Mouse (Mus musculus) CH12.LX (cell line): ENCODE results near the gene Olfr222.

Source experiments
- CHD2 ChIP-seq: IDR thresholded peaks from 2 replicates; pipeline ENCODE4 v1.6.1; 2011; ENCODE audit warnings: low read length, improper control_type of control experiment
- CTCF ChIP-seq, 2 experiments: IDR thresholded peaks in 1 of 2; conservative IDR thresholded peaks in 1 of 2; 2 replicates each; pipeline ENCODE4 v1.5.1; 2011 to 2012; ENCODE audit warnings: low read depth in 2 of 2, low read length in 2 of 2, improper control_type of control experiment in 1 of 2, inconsistent platforms in 1 of 2, mild to moderate bottlenecking in 1 of 2, moderate library complexity in 1 of 2
- EP300 ChIP-seq: IDR thresholded peaks from 2 replicates; pipeline ENCODE4 v1.6.1; 2011; ENCODE audit warnings: low read length, improper control_type of control experiment
- ETS1 ChIP-seq: conservative IDR thresholded peaks from 2 replicates; pipeline ENCODE4 v1.6.1; 2012; ENCODE audit warnings: low read depth, mild to moderate bottlenecking, inconsistent platforms, low read length, improper control_type of control experiment, moderate library complexity
- HCFC1 ChIP-seq: IDR thresholded peaks from 2 replicates; pipeline ENCODE4 v1.6.1; 2012; ENCODE audit warnings: low read depth, mild to moderate bottlenecking, inconsistent platforms, low read length, improper control_type of control experiment
- MAZ ChIP-seq: IDR thresholded peaks from 2 replicates; pipeline ENCODE4 v1.6.1; 2012; ENCODE audit warnings: low read depth, mild to moderate bottlenecking, inconsistent platforms, low read length, improper control_type of control experiment, moderate library complexity
- MXI1 ChIP-seq: IDR thresholded peaks from 2 replicates; pipeline ENCODE4 v1.6.1; 2011; ENCODE audit warnings: mild to moderate bottlenecking, low read depth, low read length, improper control_type of control experiment
- NELFE ChIP-seq: IDR thresholded peaks from 2 replicates; pipeline ENCODE4 v1.6.1; 2011; ENCODE audit warnings: low read depth, low read length, improper control_type of control experiment
- POLR2A ChIP-seq: IDR thresholded peaks from 2 replicates; pipeline ENCODE4 v1.6.1; 2011; ENCODE audit warnings: low read depth, mild to moderate bottlenecking, improper control_type of control experiment, low read length
- USF2 ChIP-seq: conservative IDR thresholded peaks from 2 replicates; pipeline ENCODE4 v1.6.1; 2011; ENCODE audit warnings: low read depth, low read length, improper control_type of control experiment
- ZC3H11A ChIP-seq: IDR thresholded peaks from 2 replicates; pipeline ENCODE4 v1.6.1; 2012; ENCODE audit warnings: low read depth, mild to moderate bottlenecking, inconsistent platforms, low read length, improper control_type of control experiment

DNA sequence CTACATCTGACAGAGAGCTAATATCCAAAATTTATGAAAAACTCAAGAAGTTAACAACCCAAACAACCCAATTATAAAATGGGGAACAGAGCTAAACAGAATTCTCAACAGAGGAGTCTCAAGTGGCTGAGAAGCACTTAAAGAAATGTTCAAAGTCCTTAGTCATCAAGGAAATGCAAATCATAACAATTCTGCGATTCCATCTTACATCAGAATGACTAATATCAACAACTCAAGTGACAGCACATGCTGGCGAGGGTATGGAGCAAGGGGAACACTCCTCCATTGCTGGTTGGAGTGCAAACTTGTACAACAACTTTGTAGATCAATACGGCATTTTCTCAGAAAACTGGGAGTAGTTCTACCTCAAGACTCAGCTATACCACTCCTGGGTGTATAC is 46.2 kb upstream of the Olfr222 start:
- TF ChIP-seq HCFC1 = no peak
- TF ChIP-seq ZC3H11A = no peak
- TF ChIP-seq CHD2 = no peak
- no peak for TF ChIP-seq CTCF (conservative IDR thresholded peaks at IDR 0.05 in 1 of 2, IDR thresholded peaks at IDR 0.05 in 1 of 2; ENCODE audit: low read depth in 2 of 2, low read length in 2 of 2)
- TF ChIP-seq USF2 = no peak
- no peak for TF ChIP-seq MXI1
- no peak for TF ChIP-seq NELFE
- no peak for TF ChIP-seq POLR2A
- no peak for TF ChIP-seq EP300
- no peak for TF ChIP-seq MAZ
- no peak for TF ChIP-seq ETS1
